Comparison of ENCODE assay signal across 15 mouse cellular contexts in genomic region chr15:96974131-96974530, GRCm38 (mm10).
"Had no signal": no experiment of that assay in that cellular context is flagged by ENCODE, and none has a peak within 500 bp of the region (broad histone marks: within the 10 kb centered on the region; RNA-seq: fewer than 3 reads in every experiment).

No protein-coding gene starts in this region.

- H3K4me2 ChIP-seq: liver, embryonic 15.5 days; midbrain, embryonic 11.5 days; midbrain, embryonic 13.5 days; midbrain, embryonic 15.5 days; neural tube, embryonic 12.5 days; stomach, embryonic 15.5 days had no signal

- H3K9me3 ChIP-seq: liver, embryonic 15.5 days; midbrain, embryonic 13.5 days; midbrain, embryonic 15.5 days; neural tube, embryonic 12.5 days; stomach, embryonic 15.5 days had no signal

- H3K9ac ChIP-seq: liver, embryonic 15.5 days; liver, postnatal 0 days; midbrain, embryonic 13.5 days; midbrain, embryonic 15.5 days; neural tube, embryonic 12.5 days; stomach, embryonic 15.5 days had no signal

- H3K27ac ChIP-seq: liver, embryonic 15.5 days; macrophage; midbrain, embryonic 13.5 days; midbrain, embryonic 15.5 days; neural tube, embryonic 12.5 days; stomach, embryonic 15.5 days had no signal

- H3K4me3 ChIP-seq: liver, embryonic 15.5 days; megakaryocyte, embryonic 14.5 days; midbrain, embryonic 13.5 days; midbrain, embryonic 15.5 days; neural tube, embryonic 12.5 days; stomach, embryonic 15.5 days had no signal

- H3K4me1 ChIP-seq: liver, embryonic 15.5 days; megakaryocyte, embryonic 14.5 days; midbrain, embryonic 13.5 days; midbrain, embryonic 15.5 days; neural tube, embryonic 12.5 days; stomach, embryonic 15.5 days had no signal

- H3K27me3 ChIP-seq: liver, embryonic 15.5 days; megakaryocyte, embryonic 14.5 days; midbrain, embryonic 13.5 days; midbrain, embryonic 15.5 days; neural tube, embryonic 12.5 days; stomach, embryonic 15.5 days had no signal

- DNase-seq: liver, postnatal 0 days; lung, adult 2 months; lung, postnatal 36 days; right cerebral cortex, postnatal 14 days; thymus, adult 2 months; thymus, postnatal 25 days; thymus, postnatal 4 days had no signal

- ATAC-seq: liver, postnatal 0 days; midbrain, embryonic 13.5 days; midbrain, embryonic 15.5 days had no signal

- H3K36me3 ChIP-seq: liver, embryonic 15.5 days; midbrain, embryonic 13.5 days; midbrain, embryonic 15.5 days; neural tube, embryonic 12.5 days; stomach, embryonic 15.5 days had no signal
